Mouse (Mus musculus) naive thymus-derived CD4-positive, alpha-beta T cell, adult 2 months (primary cell): Measurements from ENCODE around the gene Rabl6.
"Not testable (repeated sequence)": the region's sequence is repeated elsewhere in the genome, so short reads cannot be mapped to it uniquely, and the experiment has no call there.

Source experiments
- DNase-seq: peaks from one replicate; pipeline ENCODE4 v3.0.0-alpha.2; 2011; ENCODE audit warnings: low read depth

The Rabl6 gene

GRCm38 (mm10) chr2:25574579-25575431 is 33.5 kb downstream of the Rabl6 start, which contains the start of the genes Mamdc4 and Phpt1:
Gene Mamdc4, minus strand, starts transcription at chr2:25574845.
Gene Phpt1, minus strand, starts transcription at chr2:25575224.
- peak; percentile 98 for DNase-seq

GRCm38 (mm10) chr2:25574136-25574535 is 34.2 kb downstream of the Rabl6 start:
- no peak for DNase-seq

- DNase-seq = no peak
These were observed 35.3 kb downstream of the Rabl6 start for GRCm38 (mm10) chr2:25573068-25573467.

- no peak for DNase-seq
These were observed 37.1 kb downstream of the Rabl6 start for GRCm38 (mm10) chr2:25571221-25571620.

- DNase-seq = no peak
These were observed 39.0 kb downstream of the Rabl6 start for GRCm38 (mm10) chr2:25569323-25569722.

GRCm38 (mm10) chr2:25568473-25569019 is 39.8 kb downstream of the Rabl6 start:
- DNase-seq = no peak

- no peak for DNase-seq
These were observed 41.8 kb downstream of the Rabl6 start for GRCm38 (mm10) chr2:25566558-25566957.

GRCm38 (mm10) chr2:25565741-25566140 is 42.6 kb downstream of the Rabl6 start:
- no peak for DNase-seq

GRCm38 (mm10) chr2:25561946-25562345 is 46.4 kb downstream of the Rabl6 start:
- no peak for DNase-seq

GRCm38 (mm10) chr2:25560551-25560950 is 47.8 kb downstream of the Rabl6 start:
- no peak for DNase-seq

GRCm38 (mm10) chr2:25558774-25559173 is 49.5 kb downstream of the Rabl6 start:
- no peak for DNase-seq

GRCm38 (mm10) chr2:25557964-25558360 is 50.4 kb downstream of the Rabl6 start:
- DNase-seq = no peak

GRCm38 (mm10) chr2:25557221-25557963 is 50.9 kb downstream of the Rabl6 start, which contains the start of gene Edf1:
Gene Edf1, plus strand, starts transcription at chr2:25557847.
- peak; percentile 90 for DNase-seq

- no peak for DNase-seq
These were observed 52.0 kb downstream of the Rabl6 start for GRCm38 (mm10) chr2:25556296-25556695.

- DNase-seq = not testable (repeated sequence)
These were observed 52.8 kb downstream of the Rabl6 start for GRCm38 (mm10) chr2:25555479-25555878.

GRCm38 (mm10) chr2:25553171-25553786 is 55.0 kb downstream of the Rabl6 start:
- not testable (repeated sequence) for DNase-seq

- peak; percentile 61 for DNase-seq
These were observed 57.1 kb downstream of the Rabl6 start for GRCm38 (mm10) chr2:25551186-25551585.

- DNase-seq = peak; percentile 89
These were observed 59.0 kb downstream of the Rabl6 start for GRCm38 (mm10) chr2:25549021-25549991.

- DNase-seq = peak; percentile 98
These were observed 61.4 kb downstream of the Rabl6 start, which contains the start of gene Traf2 for GRCm38 (mm10) chr2:25546811-25547491. Gene Traf2, minus strand, starts transcription at chr2:25546940.
